Mouse (Mus musculus) midbrain, postnatal 0 days (tissue): ENCODE results near the gene Vsig2. TPM values are rescaled to one million over a fixed set of nuclear protein-coding genes. Genes with fewer than 3 reads are reported as not detected.

Experiments
- ATAC-seq: fragments of 200-750 bp; cut with Nextera tagmentation; 2 replicates; pipeline ENCODE4 v1.8.0; 2017; ENCODE audit warnings: moderate number of reproducible peaks, mild to moderate bottlenecking, moderate TSS enrichment, moderate library complexity; ENCODE audit not compliant: low FRiP score
- DNase-seq: peaks from one replicate; pipeline ENCODE4 v3.0.0-alpha.2; 2015; ENCODE audit warnings: low spot score
- H3K27ac ChIP-seq: fragments of 300-500 bp; sonication (generic); 2 replicates; pipeline ENCODE4 v1.5.1; 2014; ENCODE audit warnings: low read depth, mild to moderate bottlenecking, low read length, mixed read lengths
- H3K27me3 ChIP-seq: fragments of 300-500 bp; sonication (generic); 2 replicates; pipeline ENCODE4 v1.6.1; 2014; ENCODE audit warnings: low read length, control low read depth, mixed read lengths; ENCODE audit not compliant: insufficient read depth
- H3K36me3 ChIP-seq: fragments of 300-500 bp; sonication (generic); 2 replicates; pipeline ENCODE4 v1.6.1; 2014; ENCODE audit warnings: low read length, control low read depth, mixed read lengths; ENCODE audit not compliant: insufficient read depth
- H3K4me1 ChIP-seq: fragments of 300-500 bp; sonication (generic); 2 replicates; pipeline ENCODE4 v1.6.1; 2014; ENCODE audit warnings: mild to moderate bottlenecking, control low read depth, antibody characterized with exemption, low read length, mixed read lengths; ENCODE audit not compliant: insufficient read depth
- H3K4me2 ChIP-seq: fragments of 300-500 bp; sonication (generic); 2 replicates; pipeline ENCODE4 v1.6.1; 2014; ENCODE audit warnings: low read depth, mild to moderate bottlenecking, low read length, mixed read lengths; ENCODE audit not compliant: poor library complexity, severe bottlenecking
- H3K4me3 ChIP-seq: fragments of 300-500 bp; sonication (generic); 2 replicates; pipeline ENCODE4 v1.5.1; 2014; ENCODE audit warnings: low read depth, mild to moderate bottlenecking, low read length, moderate library complexity
- H3K9ac ChIP-seq: fragments of 300-500 bp; sonication (generic); replicated peaks from 2 replicates; pipeline ENCODE4 v1.6.1; 2014; ENCODE audit warnings: mild to moderate bottlenecking, low read length, moderate library complexity, mixed read lengths; ENCODE audit not compliant: poor library complexity, severe bottlenecking
- H3K9me3 ChIP-seq: fragments of 300-500 bp; sonication (generic); 2 replicates; pipeline ENCODE4 v1.6.1; 2016; ENCODE audit warnings: low read length, control low read depth
- CTCF ChIP-seq: IDR thresholded peaks from 2 replicates; pipeline ENCODE4 v1.5.1; 2016; ENCODE audit warnings: antibody characterized with exemption, mild to moderate bottlenecking
- WGBS: fragments of 180-500 bp; shearing (Covaris S2); extraction: QIAGEN DNeasy Blood & Tissue Kit; methylation state at CpG from one replicate; pipeline ENCODE4 v1.1.7; 2014; 5-methylcytosine and 5-hydroxymethylcytosine counted together
- polyA plus RNA-seq: library from polyadenylated mRNA; unstranded; fragments of >200 nt; fragmentation: Nextera tagmentation; extraction: Ambion mirVana; gene quantifications from 2 replicates; pipeline ENCODE4 v1.2.1, GENCODE M21; 2015
- total RNA-seq: library from RNA; depleted of rRNA; stranded (reverse); fragments of >200 nt; gene quantifications from 2 replicates; pipeline ENCODE4 v1.2.3, GENCODE M21; 2014

Vsig2 gene
- total and polyA plus RNA-seq, 2 experiments from 2014 or later = 1.7 to 6.1 TPM

GRCm38 (mm10) chr9:37530031-37530887, 8.8 kb upstream of the Vsig2 start:
- Histone ChIP-seq H3K4me1 (peaks cover 11% of the 10 kb centered on the region; the same call in 1 of the 2 replicates), H3K27ac (no peak overlapping the region), H3K36me3 (peaks cover 10% of the 10 kb centered on the region), H3K9ac (peak overlapping the region; percentile 42; the same call in 1 of the 2 replicates), H3K9me3 (no peaks in the 10 kb centered on the region), H3K4me3 (peak overlapping the region; percentile 35), H3K4me2 (peak overlapping the region; percentile 79), H3K27me3 (peaks cover 30% of the 10 kb centered on the region)
- DNase-seq = peak; percentile 20
- TF ChIP-seq CTCF = peak; percentile 49
- WGBS = 2% methylated on average over 32 of the region's 32 CpGs
- ATAC-seq = peak; percentile 41; the same call in 1 of the 2 replicates

- DNase-seq (peak; percentile 69), ATAC-seq (peak; percentile 71; the same call in 1 of the 2 replicates)
- Histone ChIP-seq H3K27ac (no peak overlapping the region), H3K4me2 (peak overlapping the region; percentile 79), H3K4me1 (peaks cover 11% of the 10 kb centered on the region; the same call in 1 of the 2 replicates), H3K9ac (no peak overlapping the region; the same call in 1 of the 2 replicates), H3K27me3 (peaks cover 28% of the 10 kb centered on the region), H3K9me3 (no peaks in the 10 kb centered on the region), H3K4me3 (peak overlapping the region; percentile 35), H3K36me3 (0 out of 2 replicates have a peak, but pooled peaks cover 9% of the 10 kb centered on the region)
- peak; percentile 60 for TF ChIP-seq CTCF
- WGBS = 3% methylated on average over 31 of the region's 31 CpGs
These were observed 8.0 kb upstream of the Vsig2 start for GRCm38 (mm10) chr9:37530888-37531705.

- no peak for ATAC-seq
- H3K4me3 ChIP-seq = no peak overlapping the region
- no peaks in the 10 kb centered on the region for H3K9me3 ChIP-seq
- no peak for DNase-seq
- 84% methylated on average over 4 of the region's 4 CpGs for WGBS
- no peak for TF ChIP-seq CTCF
- no peak overlapping the region for H3K9ac ChIP-seq
- no peaks in the 10 kb centered on the region for H3K4me1 ChIP-seq
- H3K27me3 ChIP-seq = no peaks in the 10 kb centered on the region
- H3K36me3 ChIP-seq = 0 out of 2 replicates have a peak, but pooled peaks cover 5% of the 10 kb centered on the region
- no peak overlapping the region for H3K4me2 ChIP-seq
- H3K27ac ChIP-seq = no peak overlapping the region
These were observed 2.2 kb upstream of the Vsig2 start for GRCm38 (mm10) chr9:37536851-37537250.

- ATAC-seq (no peak), DNase-seq (no peak)
- H3K27ac ChIP-seq = no peak overlapping the region
- no peak overlapping the region for H3K4me2 ChIP-seq
- no peak for TF ChIP-seq CTCF
- no peak overlapping the region for H3K4me3 ChIP-seq
- H3K4me1 ChIP-seq = no peaks in the 10 kb centered on the region
- no peaks in the 10 kb centered on the region for H3K9me3 ChIP-seq
- 73% methylated on average over 5 of the region's 5 CpGs for WGBS
- 0 out of 2 replicates have a peak, but pooled peaks cover 5% of the 10 kb centered on the region for H3K36me3 ChIP-seq
- no peaks in the 10 kb centered on the region for H3K27me3 ChIP-seq
- no peak overlapping the region for H3K9ac ChIP-seq
These were observed 1.3 kb upstream of the Vsig2 start for GRCm38 (mm10) chr9:37537658-37538250.

- H3K36me3 ChIP-seq = no peaks in the 10 kb centered on the region
- no peak overlapping the region for H3K4me2 ChIP-seq
- H3K27ac ChIP-seq = no peak overlapping the region
- H3K27me3 ChIP-seq = peaks cover under 1% of the 10 kb centered on the region; the same call in 1 of the 2 replicates
- H3K4me3 ChIP-seq = no peak overlapping the region
- no peak for TF ChIP-seq CTCF
- H3K4me1 ChIP-seq = no peaks in the 10 kb centered on the region; the same call in 1 of the 2 replicates
- no peak overlapping the region for H3K9ac ChIP-seq
- 92% methylated on average over 4 of the region's 4 CpGs for WGBS
- no peak for DNase-seq
- no peaks in the 10 kb centered on the region for H3K9me3 ChIP-seq
- no peak for ATAC-seq
These were observed 1.2 kb downstream of the Vsig2 start for GRCm38 (mm10) chr9:37540226-37540625.
